Mouse (Mus musculus): Measurements from ENCODE around the gene Dstyk.
"Not testable (repeated sequence)": the region's sequence is repeated elsewhere in the genome, so short reads cannot be mapped to it uniquely, and the experiment has no call there.

Dstyk gene

DNA sequence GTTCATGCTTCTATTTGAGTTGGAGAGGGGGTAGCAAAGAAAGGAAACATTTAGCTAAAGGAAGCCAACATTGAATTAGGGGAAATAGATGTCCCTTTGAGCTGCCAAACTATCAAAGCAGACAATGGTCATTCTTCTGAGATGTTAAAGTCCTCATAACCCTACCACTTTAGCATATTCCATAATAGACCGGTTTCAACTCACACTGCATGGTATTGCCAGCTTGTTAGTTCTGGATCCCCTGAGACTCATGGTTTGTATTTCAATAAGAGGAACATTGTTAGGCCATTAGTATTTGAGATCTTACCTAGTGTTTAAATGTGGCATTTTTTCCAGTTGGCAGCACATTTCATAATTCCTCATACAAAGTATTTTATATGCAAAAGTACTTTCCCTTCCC lies 19.6 kb downstream of the Dstyk start:
- no peak for DNase-seq (ENCODE audit: inconsistent ontology term)

DNA sequence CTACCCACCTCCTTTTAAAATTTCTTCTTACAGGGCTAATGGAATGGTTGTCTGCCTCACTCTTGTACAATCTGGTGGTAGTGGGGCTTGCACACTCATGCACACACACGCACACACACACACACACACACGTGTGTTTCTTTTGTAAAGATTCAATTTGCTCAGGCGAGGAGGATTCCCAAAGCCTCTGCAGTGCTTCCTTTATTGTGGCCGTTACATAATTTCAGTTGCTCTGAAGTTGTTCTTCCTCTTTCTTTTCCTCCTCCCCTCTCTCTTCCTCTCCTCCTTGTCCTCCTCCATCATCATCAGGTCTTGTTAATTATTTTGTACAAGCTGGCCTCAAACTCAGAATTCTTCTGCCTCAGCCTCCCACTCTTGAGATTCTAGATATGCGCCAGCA lies 20.0 kb downstream of the Dstyk start:
- DNase-seq (ENCODE audit: inconsistent ontology term), result no peak

DNA sequence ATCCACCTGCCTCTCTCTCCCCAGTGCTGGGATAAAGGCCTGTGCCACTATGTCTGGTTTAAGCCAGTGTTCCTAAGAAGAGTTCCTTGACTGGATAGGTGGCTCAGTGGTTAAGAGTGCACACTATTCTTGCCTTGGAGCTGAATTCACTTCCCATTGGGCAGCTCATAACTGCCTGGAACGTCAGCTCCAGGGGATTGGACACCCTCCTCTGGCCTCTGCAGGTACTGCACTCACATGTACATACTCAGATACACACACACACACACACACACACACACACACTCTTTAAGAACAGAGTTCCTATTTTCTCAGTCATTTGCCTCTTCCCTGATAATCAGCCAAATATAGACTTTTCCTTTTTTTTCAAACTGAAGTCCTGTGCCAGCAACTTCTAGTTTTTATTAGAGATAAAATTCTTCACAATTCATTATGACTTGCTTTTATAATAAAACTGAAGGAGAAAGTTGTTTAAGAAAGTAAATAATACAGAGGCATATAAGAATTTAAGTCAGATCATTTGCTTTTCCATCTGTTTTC lies 23.6 kb downstream of the Dstyk start:
- no peak for DNase-seq (ENCODE audit: inconsistent ontology term)

DNA sequence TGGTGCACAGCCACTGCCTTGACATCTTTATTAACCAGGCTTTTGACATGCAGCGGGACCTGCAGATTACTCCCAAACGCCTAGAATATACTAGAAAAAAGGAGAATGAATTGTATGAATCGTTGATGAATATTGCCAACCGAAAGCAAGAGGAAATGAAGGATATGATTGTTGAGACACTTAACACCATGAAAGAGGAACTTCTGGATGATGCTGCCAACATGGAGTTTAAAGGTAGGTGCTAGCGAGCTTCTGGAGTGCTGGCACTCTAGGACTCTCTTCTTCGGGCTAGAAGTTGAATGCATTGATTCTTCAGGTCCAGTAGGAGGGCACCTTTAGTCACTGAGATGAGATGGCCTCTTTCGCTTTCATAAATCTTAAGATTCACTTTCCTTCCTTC lies 32.4 kb downstream of the Dstyk start:
- no peak for DNase-seq (ENCODE audit: inconsistent ontology term)

DNA sequence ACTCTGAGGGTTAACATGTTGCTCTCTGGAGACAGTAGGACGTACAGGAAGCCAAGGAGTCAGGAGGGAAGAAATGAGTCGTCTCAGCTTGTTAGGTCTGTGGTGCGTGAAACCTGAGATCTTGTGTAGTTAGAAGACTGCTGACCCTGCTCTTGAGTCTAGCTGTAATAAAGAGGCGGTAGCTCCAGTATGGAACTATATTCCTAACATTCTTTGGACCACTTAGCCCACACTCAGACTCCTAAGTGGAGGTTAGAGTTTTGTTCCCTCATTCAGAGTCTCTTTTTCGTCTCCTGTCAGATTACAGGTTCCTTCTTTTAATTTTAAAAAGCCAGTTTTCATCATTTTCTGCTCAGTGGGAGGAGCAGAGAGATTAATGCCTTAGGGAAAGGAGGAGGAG lies 47.3 kb downstream of the Dstyk start:
- no peak for DNase-seq (ENCODE audit: inconsistent ontology term)

DNA sequence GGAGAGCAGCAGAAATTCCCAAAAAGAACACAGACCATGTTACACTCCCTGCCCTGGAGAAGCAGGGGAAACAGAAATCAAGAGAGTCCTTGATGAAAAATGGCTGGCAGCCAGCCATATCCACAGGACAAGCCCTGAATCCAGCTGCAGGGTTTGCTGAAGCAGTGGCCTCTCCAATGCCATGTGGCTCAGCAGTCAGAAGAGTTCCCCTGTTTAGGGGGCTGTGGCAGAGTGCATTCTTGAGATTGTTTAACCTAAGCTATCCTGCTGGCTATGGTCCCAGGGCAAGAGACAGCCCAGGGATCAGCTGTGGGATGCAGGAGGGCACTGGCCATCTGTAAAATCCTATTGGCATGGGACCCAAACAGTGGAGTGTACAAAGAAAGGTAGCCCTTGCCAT lies 51.6 kb downstream of the Dstyk start:
- DNase-seq (ENCODE audit: inconsistent ontology term), result peak; percentile 66

DNA sequence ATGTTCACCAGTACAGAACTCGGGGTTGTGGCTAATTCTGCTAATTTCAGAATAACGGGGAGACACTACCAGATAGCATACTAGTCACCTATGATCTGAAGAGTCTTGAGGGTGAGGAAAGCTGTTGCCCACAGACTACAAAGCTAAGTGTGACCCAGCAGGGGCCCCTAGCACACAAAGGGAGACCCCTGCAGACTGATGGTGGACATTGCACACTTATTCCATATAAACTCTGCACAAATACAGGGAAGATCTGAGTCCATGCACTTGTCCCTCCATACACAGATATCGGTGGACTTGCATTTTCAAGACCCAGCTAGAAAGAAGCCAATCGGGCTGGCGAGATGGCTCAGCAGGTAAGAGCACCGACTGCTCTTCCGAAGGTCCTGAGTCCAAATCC lies 52.2 kb downstream of the Dstyk start:
- no peak for DNase-seq (ENCODE audit: inconsistent ontology term)

DNA sequence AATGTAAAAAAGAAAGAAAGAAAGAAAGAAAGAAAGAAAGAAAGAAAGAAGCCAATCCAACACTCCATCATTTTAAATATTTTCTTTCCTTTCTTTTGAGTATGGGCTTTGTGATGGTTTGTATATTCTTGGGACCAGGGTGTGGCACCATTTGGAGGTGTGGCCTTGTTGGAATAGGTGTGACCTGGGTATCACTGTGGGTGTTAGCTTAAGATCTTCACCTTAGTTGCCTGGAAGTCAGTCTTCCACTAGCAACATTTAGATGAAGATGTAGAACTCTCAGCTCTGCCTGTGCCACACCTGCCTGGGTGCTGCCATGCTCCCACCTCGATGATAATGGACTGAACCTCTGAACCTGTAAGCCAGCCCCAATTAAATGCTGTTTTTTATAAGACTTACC lies 52.7 kb downstream of the Dstyk start:
- DNase-seq (ENCODE audit: inconsistent ontology term), result not testable (repeated sequence)

DNA sequence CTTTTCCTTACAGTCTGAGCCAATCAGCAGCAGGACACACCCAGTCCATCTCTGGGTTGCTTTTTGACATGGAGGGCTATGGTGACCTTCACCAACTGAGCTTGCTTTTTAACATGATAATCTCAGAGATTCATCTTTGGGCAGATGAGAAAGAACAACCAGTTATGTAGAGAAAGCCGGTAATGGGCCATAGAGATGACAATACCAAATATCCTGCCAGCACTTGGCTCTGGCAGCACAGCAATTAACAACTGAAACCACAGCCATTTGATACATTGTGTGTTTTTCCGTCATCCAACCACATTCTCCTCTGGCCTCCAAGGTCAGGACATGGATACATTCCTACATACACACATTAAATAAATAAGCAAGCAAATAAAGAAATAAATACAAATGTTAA lies 53.7 kb downstream of the Dstyk start:
- DNase-seq (ENCODE audit: inconsistent ontology term), result peak; percentile 67

DNA sequence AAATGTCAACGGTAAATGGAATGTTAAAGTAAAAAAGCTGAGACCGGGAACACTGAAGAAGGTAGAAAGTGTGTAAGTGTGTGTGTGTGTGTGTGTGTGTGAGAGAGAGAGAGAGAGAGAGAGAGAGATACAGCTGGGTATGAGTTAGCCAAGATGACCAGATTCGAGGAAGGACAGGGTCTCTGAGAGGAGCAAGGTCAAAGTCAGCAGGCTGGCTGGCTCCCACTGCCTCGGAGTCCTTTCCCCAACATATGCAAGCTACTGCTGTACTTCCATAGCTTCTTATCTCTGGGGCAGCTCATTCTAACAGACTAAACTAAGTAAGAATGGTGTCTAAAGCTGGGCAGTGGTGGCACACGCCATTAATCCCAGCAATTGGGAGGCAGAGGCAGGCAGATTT lies 54.1 kb downstream of the Dstyk start:
- DNase-seq (ENCODE audit: inconsistent ontology term), result no peak

DNA sequence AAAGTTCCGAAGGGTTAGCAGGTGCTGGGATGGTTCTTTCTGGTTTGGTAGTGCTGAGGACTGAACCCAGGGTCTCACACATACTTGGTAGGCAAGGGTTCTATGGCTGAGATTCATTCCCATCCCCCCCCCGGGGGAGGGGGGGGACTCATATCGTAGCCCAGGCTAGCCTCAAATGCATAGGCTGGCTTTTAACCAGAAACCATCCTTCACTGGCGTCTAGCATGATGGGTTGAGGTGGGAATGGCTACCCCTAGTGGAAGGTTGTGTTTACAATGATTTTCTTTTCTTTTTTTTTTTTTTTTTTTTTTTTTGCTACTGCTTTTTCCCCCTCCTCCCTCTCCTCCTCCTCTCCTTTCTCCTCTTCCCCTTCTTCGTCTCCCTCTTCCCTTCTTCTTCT lies 55.2 kb downstream of the Dstyk start:
- DNase-seq (ENCODE audit: inconsistent ontology term), result peak; percentile 14

DNA sequence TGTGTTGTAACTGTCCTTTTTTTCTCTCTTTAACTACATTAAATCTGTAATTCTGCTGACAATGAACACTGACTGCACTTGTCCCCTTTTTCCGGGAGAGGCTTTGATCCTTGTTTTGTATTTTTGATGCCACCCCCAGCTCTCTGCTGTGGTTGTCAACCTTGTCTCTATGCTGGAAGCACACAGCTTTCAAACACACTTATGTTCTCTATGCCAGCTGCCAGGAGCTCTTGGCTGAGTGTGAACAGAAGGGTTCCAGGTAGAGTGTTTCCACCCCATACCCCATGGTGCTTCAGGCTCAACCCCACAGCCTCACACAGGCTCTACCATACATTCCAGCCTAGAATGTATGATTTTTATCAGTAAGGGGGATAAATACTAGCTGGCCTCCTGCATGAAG lies 57.1 kb downstream of the Dstyk start:
- no peak for DNase-seq (ENCODE audit: inconsistent ontology term)

DNA sequence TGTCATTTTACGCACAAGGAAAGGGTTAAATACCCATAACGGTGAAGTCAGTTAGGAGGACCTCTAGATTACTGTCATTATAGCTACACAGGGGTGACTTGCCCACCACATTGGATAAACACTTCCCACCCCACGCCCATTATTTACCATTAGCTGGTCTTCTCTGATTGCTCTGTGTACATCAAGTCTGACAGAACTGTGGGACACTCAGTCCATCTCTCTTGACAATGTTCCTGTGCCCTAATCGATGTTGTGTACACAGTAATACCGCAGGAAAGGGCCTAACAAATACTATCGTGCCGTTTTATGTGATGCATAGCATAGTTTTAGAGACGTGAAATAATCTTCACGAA lies 59.2 kb downstream of the Dstyk start:
- no peak for DNase-seq (ENCODE audit: inconsistent ontology term)

DNA sequence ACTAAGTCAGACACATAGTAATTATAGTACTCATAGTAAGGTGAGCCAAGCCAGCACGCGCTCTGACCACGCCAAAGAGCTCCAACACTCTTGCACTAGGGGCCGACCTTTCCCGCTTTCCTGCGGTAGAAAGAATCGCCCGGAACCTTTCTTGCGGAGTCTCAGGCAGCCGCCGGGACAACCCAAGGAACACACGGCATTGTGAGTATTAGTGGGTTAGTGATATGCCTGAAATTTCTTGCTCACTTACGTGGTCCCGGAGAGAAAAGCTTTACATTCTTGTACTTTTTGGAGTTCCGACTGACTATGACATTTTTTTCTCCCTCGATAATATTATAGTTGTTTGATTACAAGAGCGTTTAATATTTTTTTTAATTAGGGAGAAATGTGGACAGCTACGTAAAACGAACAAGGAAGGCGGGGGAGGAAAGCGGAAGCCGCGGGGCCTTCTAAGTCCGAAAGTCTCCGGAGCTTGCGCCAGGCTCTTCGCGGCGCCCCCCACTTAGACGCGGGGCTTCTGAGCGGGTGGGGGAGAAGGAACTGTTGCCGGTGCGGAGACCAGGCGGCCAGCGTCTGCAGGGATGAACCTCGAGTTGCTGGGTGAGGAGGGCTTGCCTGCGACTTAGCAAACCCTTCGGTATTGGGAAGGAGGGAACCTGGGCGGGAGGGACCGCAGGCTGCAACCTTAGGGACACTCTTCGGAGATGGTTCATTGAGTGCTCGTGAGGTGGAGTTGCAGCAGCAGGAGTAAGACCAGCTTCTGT lies 59.8 kb downstream of the Dstyk start, which contains the start of gene Rbbp5:
Rbbp5 (plus strand) TSS at position 438 of the 764 bp plus-strand sequence.
- DNase-seq (ENCODE audit: inconsistent ontology term), result peak; percentile 97

DNA sequence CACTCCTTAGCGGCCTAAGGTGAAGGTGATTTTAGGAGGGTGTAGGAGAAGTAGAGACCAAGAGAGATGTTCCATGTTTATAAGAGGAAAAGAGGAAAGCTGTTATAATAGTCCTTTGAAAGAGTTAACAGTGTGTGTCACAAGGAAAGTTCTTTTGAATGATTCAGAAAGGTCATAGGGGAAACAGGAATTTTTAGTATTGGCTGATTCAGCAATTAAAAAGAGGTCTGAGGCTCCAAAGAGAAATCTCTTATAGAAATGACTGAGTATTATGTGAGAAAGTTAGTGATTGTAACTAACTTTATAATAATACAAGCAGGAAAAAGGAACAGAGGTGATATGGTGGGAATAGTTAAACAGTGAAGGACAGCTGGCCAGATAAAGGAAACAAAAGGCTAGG lies 62.1 kb downstream of the Dstyk start:
- no peak for DNase-seq (ENCODE audit: inconsistent ontology term)

DNA sequence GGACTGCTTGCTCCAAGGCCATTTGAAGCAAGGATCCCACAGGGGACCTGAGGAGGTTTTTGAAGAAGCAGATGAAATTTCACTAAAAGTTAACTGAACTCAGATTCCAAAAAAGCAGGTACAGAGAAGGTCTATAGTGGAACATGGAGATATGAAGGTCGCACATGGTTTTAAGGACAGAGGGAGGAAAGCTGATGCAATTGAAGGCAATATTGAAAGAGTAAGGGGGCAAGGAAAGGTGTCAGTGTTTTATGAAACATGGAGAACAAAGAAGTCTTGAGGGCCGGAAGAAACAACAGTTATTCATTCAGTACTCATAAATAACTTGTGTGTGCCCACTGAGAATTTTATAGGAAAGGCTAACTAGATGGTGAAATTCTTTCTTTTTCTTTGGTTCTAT lies 64.3 kb downstream of the Dstyk start:
- no peak for DNase-seq (ENCODE audit: inconsistent ontology term)

DNA sequence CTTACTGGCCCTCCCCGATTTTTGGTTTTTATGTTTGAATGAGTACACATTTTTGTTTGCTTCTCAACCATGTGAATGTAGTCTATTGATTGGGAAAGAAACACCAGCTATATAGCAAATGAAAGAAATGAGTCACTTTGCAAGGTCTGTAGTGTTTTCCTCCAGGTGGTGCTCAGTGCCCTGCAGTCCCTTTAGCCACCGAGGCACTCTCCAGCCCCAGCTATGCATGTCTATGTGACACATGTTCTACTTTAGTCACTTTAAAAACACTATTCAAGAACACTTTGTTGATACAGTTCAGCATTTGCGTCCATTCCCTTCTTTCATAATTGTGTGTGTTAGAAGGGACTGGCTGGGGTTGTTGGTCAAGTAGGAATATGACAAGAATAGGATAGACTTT lies 65.9 kb downstream of the Dstyk start:
- no peak for DNase-seq (ENCODE audit: inconsistent ontology term)

DNA sequence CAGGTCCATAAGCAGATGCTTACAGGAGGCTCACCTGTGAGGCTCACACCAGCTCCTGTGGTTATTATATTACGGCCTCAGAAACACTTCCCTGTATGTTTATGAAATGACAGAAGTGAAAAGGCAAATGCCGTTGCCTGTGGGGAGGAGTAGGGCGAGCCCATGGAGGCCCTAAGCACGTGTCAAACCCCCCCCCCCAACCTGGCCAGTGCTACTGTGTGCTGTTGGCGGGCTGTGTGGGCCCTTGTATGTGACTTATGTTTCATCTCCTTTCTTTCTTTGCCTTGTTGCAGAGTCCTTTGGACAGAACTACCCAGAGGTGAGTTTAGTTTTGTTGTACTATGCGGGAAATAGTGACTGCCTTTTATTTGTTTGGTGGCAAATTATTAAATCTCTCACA lies 66.4 kb downstream of the Dstyk start:
- no peak for DNase-seq (ENCODE audit: inconsistent ontology term)

DNA sequence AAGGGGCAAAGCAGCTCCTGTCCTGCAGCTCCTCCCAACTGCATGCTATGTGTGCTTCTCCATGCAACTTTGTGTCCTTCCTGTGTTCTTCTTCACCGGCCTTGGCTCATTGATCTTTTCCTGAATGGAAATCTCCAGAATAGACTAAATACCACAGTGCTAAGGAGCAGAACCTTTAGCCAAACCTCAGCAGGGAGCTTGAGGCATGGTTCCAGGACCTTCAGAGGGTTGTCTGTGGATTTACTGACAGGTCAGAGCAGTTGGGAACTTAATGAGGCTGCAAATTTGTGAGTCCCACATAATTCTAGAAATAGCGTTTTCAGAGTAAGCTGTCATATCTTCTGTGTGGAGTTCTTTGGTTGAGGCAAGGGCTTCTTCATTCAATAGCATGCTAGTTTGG lies 83.2 kb downstream of the Dstyk start:
- peak; percentile 62 for DNase-seq (ENCODE audit: inconsistent ontology term)

DNA sequence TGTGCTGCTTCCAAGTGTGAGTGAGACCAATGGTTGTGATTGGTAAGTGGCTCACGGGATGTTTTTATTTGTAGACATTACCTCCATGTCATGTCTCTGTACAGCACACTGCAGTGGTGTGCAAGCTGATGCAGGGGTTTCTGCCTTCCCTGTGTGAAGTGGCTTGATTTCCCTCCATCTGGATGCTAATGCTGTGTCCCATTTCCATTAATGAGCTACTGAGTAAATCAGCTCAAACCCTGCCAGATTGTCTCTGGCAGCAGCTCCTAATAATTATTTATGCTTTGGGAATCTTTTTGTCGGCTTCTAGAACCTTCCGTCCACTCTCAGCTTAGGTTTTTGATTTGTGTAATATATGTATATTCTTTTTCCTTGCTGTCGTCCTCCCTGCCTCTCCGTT lies 87.8 kb downstream of the Dstyk start:
- DNase-seq (ENCODE audit: inconsistent ontology term), result peak; percentile 24

DNA sequence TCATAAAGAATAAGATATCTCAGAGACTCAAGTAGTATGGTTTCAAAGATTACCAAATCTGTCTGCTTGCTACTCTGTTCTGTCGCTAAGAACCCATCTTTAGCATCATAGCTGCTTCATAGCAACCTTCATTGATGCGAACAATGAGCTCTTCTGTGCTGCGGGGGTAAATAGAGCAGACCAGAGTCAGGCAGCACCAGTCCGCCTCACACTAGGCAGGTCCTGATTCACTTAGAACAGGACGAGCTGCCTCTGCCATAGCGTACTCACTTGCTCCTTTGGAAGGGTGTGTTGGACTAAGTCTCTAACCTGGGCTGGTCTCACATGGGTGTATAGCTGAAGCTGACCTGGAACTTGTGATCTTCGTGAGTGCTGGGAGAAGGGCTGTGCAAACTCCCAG lies 88.7 kb downstream of the Dstyk start, which contains the start of gene Tmem81:
Tmem81 (plus strand) TSS at position 173 of the 400 bp plus-strand sequence.
- DNase-seq (ENCODE audit: inconsistent ontology term), result peak; percentile 35

DNA sequence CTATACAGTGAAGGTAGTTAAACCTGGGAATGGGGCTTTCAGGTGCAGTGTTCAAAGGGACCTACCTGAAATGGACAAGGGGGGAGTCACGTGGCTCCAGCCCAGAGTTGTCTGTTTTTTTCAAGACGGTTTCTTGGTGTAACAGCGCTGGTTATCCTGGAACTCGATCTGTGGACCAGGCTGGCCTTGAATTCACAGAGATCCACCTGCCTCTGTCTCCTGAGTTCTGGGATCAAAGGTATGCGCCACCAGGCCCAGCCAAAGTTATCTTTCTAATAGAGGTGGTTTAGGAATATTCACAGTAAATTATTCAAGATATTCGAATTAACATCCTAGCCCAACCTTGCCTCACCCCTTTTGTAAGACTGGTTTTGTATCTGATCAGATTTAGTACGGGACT lies 89.3 kb downstream of the Dstyk start:
- DNase-seq (ENCODE audit: inconsistent ontology term), result no peak

DNA sequence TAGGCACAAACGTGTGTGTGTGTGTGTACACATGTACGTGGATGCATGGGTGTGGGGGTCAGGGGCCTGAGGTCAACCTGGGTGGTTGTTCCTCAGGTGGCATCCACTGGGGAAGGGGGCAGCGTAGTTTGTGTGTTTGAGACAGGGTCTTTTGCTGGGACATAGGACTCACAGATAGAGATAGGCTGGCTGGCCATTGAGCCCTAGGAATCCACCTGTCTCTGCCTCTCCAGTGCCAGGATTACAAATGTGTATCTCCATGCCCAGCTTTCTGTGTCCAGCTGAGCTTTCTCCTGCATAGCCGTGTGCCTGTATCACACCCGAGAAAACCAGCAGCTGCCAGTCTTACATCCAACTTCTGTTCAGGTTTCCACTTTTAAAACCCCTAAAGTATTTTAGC lies 92.4 kb downstream of the Dstyk start:
- DNase-seq (ENCODE audit: inconsistent ontology term), result no peak

DNA sequence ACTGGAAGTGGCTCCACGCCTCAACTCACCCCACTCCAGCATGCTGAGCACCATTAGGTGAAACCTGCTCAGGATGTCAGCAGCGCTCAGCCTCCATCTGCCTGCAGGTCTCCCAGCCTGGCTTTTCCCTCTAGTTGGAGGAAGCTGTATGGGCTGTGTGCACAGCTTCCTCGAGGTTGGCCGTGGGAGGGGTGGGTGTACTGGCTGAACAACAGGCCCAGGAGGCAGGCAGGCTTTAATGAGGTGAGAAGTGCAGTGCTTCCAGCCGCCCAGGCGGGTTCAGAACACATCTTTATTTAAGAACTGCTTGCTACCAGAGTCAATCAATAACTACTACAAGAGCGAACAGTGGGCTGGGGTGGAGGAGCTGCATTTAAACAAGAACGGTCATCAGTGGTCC lies 94.2 kb downstream of the Dstyk start:
- no peak for DNase-seq (ENCODE audit: inconsistent ontology term)

Data from Muller cell, postnatal 12 days (primary cell).